Mouse (Mus musculus) heart, adult 9 months (tissue): Measurements from ENCODE around the gene Olfr874.
"Not testable (repeated sequence)": the region's sequence is repeated elsewhere in the genome, so short reads cannot be mapped to it uniquely, and the experiment has no call there.

Source experiments
- DNase-seq, 2 experiments: peaks; one replicate each; pipeline ENCODE4 v3.0.0; 2022; ENCODE audit warnings: low spot score in 2 of 2

The Olfr874 gene

GRCm38 (mm10) chr9:37744806-37745205 is at the start of gene Olfr874:
Gene Olfr874 (plus strand): TSS chr9:37745106.
- no peak for DNase-seq

- DNase-seq = no peak
Measured at GRCm38 (mm10) chr9:37716150-37716549, 28.8 kb upstream of the Olfr874 start, which contains the start of gene Olfr160. Gene Olfr160 (minus strand): TSS chr9:37716250.

- DNase-seq = no peak
Measured at GRCm38 (mm10) chr9:37734310-37734709, 10.6 kb upstream of the Olfr874 start.

- DNase-seq = no peak
Measured at GRCm38 (mm10) chr9:37750319-37751075, 5.6 kb downstream of the Olfr874 start.

- no peak for DNase-seq
Measured at GRCm38 (mm10) chr9:37751467-37751866, 6.6 kb downstream of the Olfr874 start.

- DNase-seq = no peak
Measured at GRCm38 (mm10) chr9:37752006-37752405, 7.1 kb downstream of the Olfr874 start.

GRCm38 (mm10) chr9:37761728-37762127 is 16.8 kb downstream of the Olfr874 start:
- no peak for DNase-seq

- DNase-seq = no peak
Measured at GRCm38 (mm10) chr9:37762541-37762940, 17.6 kb downstream of the Olfr874 start.

- DNase-seq = no peak
Measured at GRCm38 (mm10) chr9:37770661-37771060, 25.8 kb downstream of the Olfr874 start.

GRCm38 (mm10) chr9:37771759-37772158 is 26.9 kb downstream of the Olfr874 start, which contains the start of gene Olfr875:
Gene Olfr875 (plus strand): TSS chr9:37771857.
- no peak for DNase-seq

GRCm38 (mm10) chr9:37782766-37783260 is 37.9 kb downstream of the Olfr874 start:
- DNase-seq = peak in 1 of 2 experiments; percentile 1

- not testable (repeated sequence) for DNase-seq
Measured at GRCm38 (mm10) chr9:37783394-37784387, 38.8 kb downstream of the Olfr874 start.

- DNase-seq = no peak
Measured at GRCm38 (mm10) chr9:37786411-37786810, 41.5 kb downstream of the Olfr874 start.
